Mouse (Mus musculus): ENCODE data around the gene Sh3rf3. TPM values are rescaled to one million over a fixed set of nuclear protein-coding genes. Genes with fewer than 3 reads are reported as not detected.
"Not testable (repeated sequence)": the region's sequence is repeated elsewhere in the genome, so short reads cannot be mapped to it uniquely, and the experiment has no call there.

The Sh3rf3 gene
- polyA plus RNA-seq, 1 experiment from 2014 or later, result 1.9 TPM

GRCm38 (mm10) chr10:59086578-59086977 lies 273.4 kb downstream of the Sh3rf3 start:
- Histone ChIP-seq H3K9me3 (ENCODE audit: control insufficient read depth, low read length) (no peaks in the 10 kb centered on the region), H3K36me3 (ENCODE audit: control insufficient read depth, insufficient read depth, low read length) (no peaks in the 10 kb centered on the region), H3K4me1 (ENCODE audit: control insufficient read depth, insufficient read depth, low read length) (no peaks in the 10 kb centered on the region), H3K4me2 (replicated peaks; ENCODE audit: low read depth, low read length) (no peak overlapping the region), H3K27ac (ENCODE audit: low read depth, low read length) (no peak overlapping the region), H3K27me3 (ENCODE audit: control insufficient read depth, insufficient read depth, low read length) (no peaks in the 10 kb centered on the region), H3K4me3 (ENCODE audit: low read length) (no peak overlapping the region), H3K9ac (ENCODE audit: low read depth, low read length) (no peak overlapping the region)
- no peak for ATAC-seq (ENCODE audit: low FRiP score, low TSS enrichment)
- 86% methylated on average over 5 of the region's 5 CpGs for WGBS

- Histone ChIP-seq H3K9me3 (ENCODE audit: control insufficient read depth, low read length) (no peaks in the 10 kb centered on the region), H3K36me3 (ENCODE audit: control insufficient read depth, insufficient read depth, low read length) (no peaks in the 10 kb centered on the region), H3K9ac (ENCODE audit: low read depth, low read length) (no peak overlapping the region), H3K27ac (ENCODE audit: low read depth, low read length) (no peak overlapping the region), H3K4me2 (replicated peaks; ENCODE audit: low read depth, low read length) (no peak overlapping the region), H3K4me3 (ENCODE audit: low read length) (no peak overlapping the region), H3K27me3 (ENCODE audit: control insufficient read depth, insufficient read depth, low read length) (no peaks in the 10 kb centered on the region), H3K4me1 (ENCODE audit: control insufficient read depth, insufficient read depth, low read length) (no peaks in the 10 kb centered on the region)
- WGBS, result 73% methylated on average over 14 of the region's 14 CpGs
- ATAC-seq (ENCODE audit: low FRiP score, low TSS enrichment), result no peak
These were observed 276.9 kb downstream of the Sh3rf3 start for GRCm38 (mm10) chr10:59089861-59090621.

GRCm38 (mm10) chr10:59090622-59090971 lies 277.4 kb downstream of the Sh3rf3 start:
- no peak overlapping the region for H3K9ac ChIP-seq (ENCODE audit: low read depth, low read length)
- no peaks in the 10 kb centered on the region for H3K4me1 ChIP-seq (ENCODE audit: control insufficient read depth, insufficient read depth, low read length)
- 79% methylated on average over 7 of the region's 7 CpGs for WGBS
- no peak overlapping the region for H3K4me3 ChIP-seq (ENCODE audit: low read length)
- H3K27ac ChIP-seq (ENCODE audit: low read depth, low read length), result no peak overlapping the region
- no peaks in the 10 kb centered on the region for H3K9me3 ChIP-seq (ENCODE audit: control insufficient read depth, low read length)
- H3K36me3 ChIP-seq (ENCODE audit: control insufficient read depth, insufficient read depth, low read length), result no peaks in the 10 kb centered on the region
- no peak overlapping the region for H3K4me2 ChIP-seq (replicated peaks; ENCODE audit: low read depth, low read length)
- no peak for ATAC-seq (ENCODE audit: low FRiP score, low TSS enrichment)
- H3K27me3 ChIP-seq (ENCODE audit: control insufficient read depth, insufficient read depth, low read length), result no peaks in the 10 kb centered on the region

GRCm38 (mm10) chr10:59091556-59091955 lies 278.4 kb downstream of the Sh3rf3 start:
- Histone ChIP-seq H3K9me3 (ENCODE audit: control insufficient read depth, low read length) (no peaks in the 10 kb centered on the region), H3K9ac (ENCODE audit: low read depth, low read length) (no peak overlapping the region)
- 86% methylated on average over 8 of the region's 8 CpGs for WGBS

GRCm38 (mm10) chr10:59091988-59092387 lies 278.8 kb downstream of the Sh3rf3 start:
- Histone ChIP-seq H3K4me1 (ENCODE audit: control insufficient read depth, insufficient read depth, low read length) (no peaks in the 10 kb centered on the region), H3K27ac (ENCODE audit: low read depth, low read length) (no peak overlapping the region), H3K27me3 (ENCODE audit: control insufficient read depth, insufficient read depth, low read length) (no peaks in the 10 kb centered on the region), H3K4me2 (replicated peaks; ENCODE audit: low read depth, low read length) (no peak overlapping the region), H3K9ac (ENCODE audit: low read depth, low read length) (no peak overlapping the region), H3K9me3 (ENCODE audit: control insufficient read depth, low read length) (no peaks in the 10 kb centered on the region), H3K36me3 (ENCODE audit: control insufficient read depth, insufficient read depth, low read length) (no peaks in the 10 kb centered on the region), H3K4me3 (ENCODE audit: low read length) (no peak overlapping the region)
- WGBS, result 93% methylated on average over 7 of the region's 7 CpGs
- ATAC-seq (ENCODE audit: low FRiP score, low TSS enrichment), result no peak

More at GRCm38 (mm10) chr10:59091556-59091955, 278.4 kb downstream of the Sh3rf3 start:
- no peak overlapping the region for H3K27ac ChIP-seq (ENCODE audit: low read depth, low read length)
- H3K27me3 ChIP-seq (ENCODE audit: control insufficient read depth, insufficient read depth, low read length), result no peaks in the 10 kb centered on the region
- ATAC-seq (ENCODE audit: low FRiP score, low TSS enrichment), result no peak
- no peak overlapping the region for H3K4me3 ChIP-seq (ENCODE audit: low read length)
- H3K4me2 ChIP-seq (replicated peaks; ENCODE audit: low read depth, low read length), result no peak overlapping the region
- H3K36me3 ChIP-seq (ENCODE audit: control insufficient read depth, insufficient read depth, low read length), result no peaks in the 10 kb centered on the region
- H3K4me1 ChIP-seq (ENCODE audit: control insufficient read depth, insufficient read depth, low read length), result no peaks in the 10 kb centered on the region

GRCm38 (mm10) chr10:59103076-59103475 lies 289.9 kb downstream of the Sh3rf3 start:
- not testable (repeated sequence) for ATAC-seq (ENCODE audit: low FRiP score, low TSS enrichment); H3K9me3 ChIP-seq (ENCODE audit: control insufficient read depth, low read length); H3K9ac ChIP-seq (ENCODE audit: low read depth, low read length); H3K4me2 ChIP-seq (replicated peaks; ENCODE audit: low read depth, low read length); H3K4me3 ChIP-seq (ENCODE audit: low read length); H3K27ac ChIP-seq (ENCODE audit: low read depth, low read length); H3K36me3 ChIP-seq (ENCODE audit: control insufficient read depth, insufficient read depth, low read length); H3K27me3 ChIP-seq (ENCODE audit: control insufficient read depth, insufficient read depth, low read length); H3K4me1 ChIP-seq (ENCODE audit: control insufficient read depth, insufficient read depth, low read length)
- WGBS, result 92% methylated on average over 5 of the region's 5 CpGs

GRCm38 (mm10) chr10:59104683-59105082 lies 291.5 kb downstream of the Sh3rf3 start:
- Histone ChIP-seq H3K4me2 (replicated peaks; ENCODE audit: low read depth, low read length) (no peak overlapping the region), H3K9ac (ENCODE audit: low read depth, low read length) (no peak overlapping the region), H3K27me3 (ENCODE audit: control insufficient read depth, insufficient read depth, low read length) (no peaks in the 10 kb centered on the region), H3K4me3 (ENCODE audit: low read length) (no peak overlapping the region), H3K27ac (ENCODE audit: low read depth, low read length) (no peak overlapping the region), H3K9me3 (ENCODE audit: control insufficient read depth, low read length) (no peaks in the 10 kb centered on the region), H3K36me3 (ENCODE audit: control insufficient read depth, insufficient read depth, low read length) (no peaks in the 10 kb centered on the region), H3K4me1 (ENCODE audit: control insufficient read depth, insufficient read depth, low read length) (no peaks in the 10 kb centered on the region)
- 92% methylated on average over 5 of the region's 5 CpGs for WGBS
- no peak for ATAC-seq (ENCODE audit: low FRiP score, low TSS enrichment)

GRCm38 (mm10) chr10:59105885-59106284 lies 292.7 kb downstream of the Sh3rf3 start:
- H3K27ac ChIP-seq (ENCODE audit: low read depth, low read length), result no peak overlapping the region
- H3K9ac ChIP-seq (ENCODE audit: low read depth, low read length), result no peak overlapping the region
- WGBS, result 73% methylated on average over 8 of the region's 8 CpGs
- no peak overlapping the region for H3K4me3 ChIP-seq (ENCODE audit: low read length)
- no peaks in the 10 kb centered on the region for H3K9me3 ChIP-seq (ENCODE audit: control insufficient read depth, low read length)
- no peaks in the 10 kb centered on the region for H3K4me1 ChIP-seq (ENCODE audit: control insufficient read depth, insufficient read depth, low read length)
- ATAC-seq (ENCODE audit: low FRiP score, low TSS enrichment), result no peak
- no peak overlapping the region for H3K4me2 ChIP-seq (replicated peaks; ENCODE audit: low read depth, low read length)
- no peaks in the 10 kb centered on the region for H3K36me3 ChIP-seq (ENCODE audit: control insufficient read depth, insufficient read depth, low read length)
- no peaks in the 10 kb centered on the region for H3K27me3 ChIP-seq (ENCODE audit: control insufficient read depth, insufficient read depth, low read length)

GRCm38 (mm10) chr10:59106644-59107043 lies 293.5 kb downstream of the Sh3rf3 start:
- no peak overlapping the region for H3K9ac ChIP-seq (ENCODE audit: low read depth, low read length)
- H3K36me3 ChIP-seq (ENCODE audit: control insufficient read depth, insufficient read depth, low read length), result no peaks in the 10 kb centered on the region
- H3K9me3 ChIP-seq (ENCODE audit: control insufficient read depth, low read length), result no peaks in the 10 kb centered on the region
- 45% methylated on average over 3 of the region's 3 CpGs for WGBS
- H3K27me3 ChIP-seq (ENCODE audit: control insufficient read depth, insufficient read depth, low read length), result no peaks in the 10 kb centered on the region
- no peak overlapping the region for H3K27ac ChIP-seq (ENCODE audit: low read depth, low read length)
- H3K4me2 ChIP-seq (replicated peaks; ENCODE audit: low read depth, low read length), result no peak overlapping the region
- H3K4me1 ChIP-seq (ENCODE audit: control insufficient read depth, insufficient read depth, low read length), result no peaks in the 10 kb centered on the region
- no peak for ATAC-seq (ENCODE audit: low FRiP score, low TSS enrichment)
- no peak overlapping the region for H3K4me3 ChIP-seq (ENCODE audit: low read length)

Measured in kidney, embryonic 14.5 days (tissue).